Mouse (Mus musculus) adrenal gland, postnatal 4 days (tissue): ENCODE measurements at regions not wholly inside any gene's neighbourhood (a gene's known extent, or its start where the extent isn't known, plus 50 kb on each side); places are given as distances from the start of the nearest gene placed in this dataset.

Source experiments
- DNase-seq, 2 experiments: peaks; one replicate each; pipeline ENCODE4 v3.0.0; 2021 to 2022; ENCODE audit warnings: low spot score in 2 of 2, mixed read lengths in 2 of 2

DNA sequence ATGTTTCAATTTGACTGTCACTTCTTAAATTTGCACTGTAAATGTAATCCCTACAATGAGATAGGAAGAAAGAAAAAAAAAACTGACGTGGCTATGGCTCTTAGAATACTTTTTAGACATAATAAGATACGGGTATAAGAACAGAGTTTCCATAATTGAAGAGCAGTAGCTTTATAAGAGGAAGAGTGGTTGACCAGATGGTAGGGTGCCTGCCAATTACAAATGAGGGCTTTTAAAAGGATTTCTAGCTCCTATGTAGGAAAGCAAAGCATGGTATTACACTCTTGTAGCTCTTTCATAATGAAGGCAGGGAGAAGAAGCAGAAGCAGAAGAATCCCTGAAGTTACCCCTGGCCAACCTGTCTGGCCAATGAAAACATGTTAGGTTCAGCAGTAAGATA is 239.7 kb upstream of the Car10 start:
- DNase-seq = no peak

DNA sequence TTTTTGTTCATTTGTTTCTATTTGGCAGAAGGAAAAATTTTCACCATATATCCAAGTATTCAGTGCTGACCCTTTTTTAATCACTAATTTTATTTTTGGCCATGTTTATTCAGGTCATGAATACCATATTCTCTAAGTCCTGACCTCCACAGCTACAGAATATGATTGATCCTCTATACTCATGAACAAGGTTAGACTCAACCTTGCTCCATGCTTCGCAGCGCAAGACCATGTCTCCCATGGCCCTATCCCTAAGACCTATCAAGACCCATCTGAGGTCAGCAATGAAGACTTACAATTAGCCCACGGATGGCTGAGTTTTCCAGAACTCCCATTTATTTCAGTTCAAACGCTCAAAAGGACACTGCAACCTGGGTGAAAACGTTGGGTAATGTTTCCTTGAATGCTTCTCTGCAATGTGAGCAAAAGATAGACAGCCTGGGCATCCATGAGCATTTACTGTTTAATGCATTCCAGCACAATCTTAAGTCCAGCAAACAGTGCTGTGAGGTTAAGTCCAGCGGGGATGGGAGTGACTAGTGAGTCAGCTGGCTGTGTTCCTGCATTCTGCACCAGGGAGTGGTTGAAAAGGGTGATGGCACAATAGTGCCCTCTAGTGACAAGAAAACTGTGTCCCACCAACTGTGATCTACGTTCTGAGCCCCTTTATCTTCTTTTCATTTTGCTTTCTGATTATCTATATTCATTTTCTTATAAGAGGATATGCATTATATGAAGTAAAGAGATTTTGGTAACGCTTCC is 208.0 kb upstream of the Car10 start:
- peak; percentile 12 to 34 for DNase-seq

DNA sequence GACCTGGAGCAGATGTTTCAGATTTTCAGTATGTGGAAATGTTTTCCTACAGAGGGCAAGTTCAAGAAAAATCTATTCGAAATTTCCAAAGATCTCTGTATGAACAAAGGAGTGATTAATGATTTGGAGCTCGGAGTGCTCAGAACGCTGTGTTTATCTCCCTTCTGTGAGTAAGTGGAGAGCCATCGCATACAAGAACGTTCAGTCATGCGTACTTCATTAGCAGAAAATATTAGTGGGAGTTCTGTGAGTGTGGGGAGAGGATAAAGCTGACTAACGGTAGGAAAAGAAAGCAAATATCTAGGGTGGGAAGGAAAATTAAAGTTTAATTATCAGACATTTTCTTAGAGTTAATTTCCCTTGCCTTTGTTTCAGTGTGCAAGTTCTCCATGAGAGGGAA is 198.5 kb upstream of the Car10 start:
- DNase-seq = no peak
